Mouse (Mus musculus) cerebellum, adult 2 months (tissue): ENCODE measurements around the gene Sh3pxd2b.

Source experiments
- CTCF ChIP-seq: fragments of 200-500 bp; IDR thresholded peaks from 2 replicates; pipeline ENCODE4 v1.5.1; 2011; ENCODE audit warnings: low read depth, mild to moderate bottlenecking, control low read depth, low read length, moderate library complexity, borderline replicate concordance; ENCODE audit not compliant: insufficient read depth
- POLR2A ChIP-seq: fragments of 200-500 bp; IDR thresholded peaks from 2 replicates; pipeline ENCODE4 v1.6.1; 2011; ENCODE audit warnings: low read length, control low read depth, borderline replicate concordance; ENCODE audit not compliant: insufficient read depth

DNA sequence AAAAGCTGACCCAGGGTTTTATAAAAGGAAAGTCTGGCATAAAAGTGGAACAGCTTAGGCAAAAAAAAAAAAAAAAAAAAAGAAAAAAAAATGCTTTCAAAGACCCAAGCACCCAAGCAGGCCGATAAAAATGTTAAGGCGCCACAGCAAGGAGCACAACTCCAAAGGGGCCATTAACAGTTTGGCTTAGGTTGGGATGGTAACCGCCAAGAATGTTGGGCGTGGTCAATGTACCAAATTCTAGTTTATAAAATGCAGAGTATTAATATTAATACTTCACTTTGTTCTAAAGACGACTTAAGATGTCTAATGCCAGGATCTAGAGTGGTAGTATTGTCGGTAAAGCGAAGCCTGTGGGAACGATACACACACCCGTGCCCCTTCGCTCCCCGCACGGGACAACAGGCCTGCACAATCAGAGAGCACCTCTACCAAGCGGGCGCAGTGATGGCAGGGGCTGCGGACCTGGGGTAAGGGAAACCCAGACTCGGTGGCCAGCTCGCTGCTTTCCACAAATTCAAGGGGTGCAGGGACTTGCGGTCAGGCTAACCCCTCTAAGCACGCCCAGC is 106.7 kb downstream of the Sh3pxd2b start:
- TF ChIP-seq POLR2A (no peak), CTCF (no peak)
